Mouse (Mus musculus) neural tube, embryonic 15.5 days (tissue): ENCODE data around the gene Zswim7. TPM values are rescaled to one million over a fixed set of nuclear protein-coding genes. Genes with fewer than 3 reads are reported as not detected.

ENCODE experiments used
- ATAC-seq: fragments of 200-750 bp; cut with Nextera tagmentation; 2 replicates; pipeline ENCODE4 v1.8.0; 2017; ENCODE audit warnings: mild to moderate bottlenecking, moderate TSS enrichment, moderate library complexity; ENCODE audit not compliant: low FRiP score
- H3K27ac ChIP-seq: fragments of 300-500 bp; sonication (generic); replicated peaks from 2 replicates; pipeline ENCODE4 v1.5.1; 2015; ENCODE audit warnings: mild to moderate bottlenecking, inconsistent platforms
- H3K27me3 ChIP-seq: fragments of 300-500 bp; sonication (generic); replicated peaks from 2 replicates; pipeline ENCODE4 v1.6.1; 2015; ENCODE audit warnings: inconsistent platforms
- H3K36me3 ChIP-seq: fragments of 300-500 bp; sonication (generic); 2 replicates; pipeline ENCODE4 v1.6.1; 2015; ENCODE audit warnings: inconsistent platforms
- H3K4me1 ChIP-seq: fragments of 300-500 bp; sonication (generic); 2 replicates; pipeline ENCODE4 v1.6.1; 2015; ENCODE audit warnings: inconsistent platforms
- H3K4me2 ChIP-seq: fragments of 300-500 bp; sonication (generic); 2 replicates; pipeline ENCODE4 v1.6.1; 2015; ENCODE audit warnings: inconsistent platforms, mild to moderate bottlenecking, moderate library complexity
- H3K4me3 ChIP-seq: fragments of 300-500 bp; sonication (generic); replicated peaks from 2 replicates; pipeline ENCODE4 v1.5.1; 2015; ENCODE audit warnings: mild to moderate bottlenecking, inconsistent platforms
- H3K9ac ChIP-seq: fragments of 300-500 bp; sonication (generic); replicated peaks from 2 replicates; pipeline ENCODE4 v1.6.1; 2015; ENCODE audit warnings: mild to moderate bottlenecking, inconsistent platforms
- H3K9me3 ChIP-seq: fragments of 300-500 bp; sonication (generic); replicated peaks from 2 replicates; pipeline ENCODE4 v1.6.1; 2016; ENCODE audit warnings: inconsistent platforms
- WGBS: fragments of 180-500 bp; shearing (Covaris S2); methylation state at CpG from one replicate; pipeline ENCODE4 v1.1.7; 2015; ENCODE audit warnings: mixed read lengths; 5-methylcytosine and 5-hydroxymethylcytosine counted together
- polyA plus RNA-seq: library from polyadenylated mRNA; unstranded; fragments of >200 nt; fragmentation: Nextera tagmentation; extraction: Ambion mirVana; gene quantifications from 2 replicates; pipeline ENCODE4 v1.2.1, GENCODE M21; 2015

The Zswim7 gene
- polyA plus RNA-seq, 1 experiment from 2014 or later, result 19.4 TPM

DNA sequence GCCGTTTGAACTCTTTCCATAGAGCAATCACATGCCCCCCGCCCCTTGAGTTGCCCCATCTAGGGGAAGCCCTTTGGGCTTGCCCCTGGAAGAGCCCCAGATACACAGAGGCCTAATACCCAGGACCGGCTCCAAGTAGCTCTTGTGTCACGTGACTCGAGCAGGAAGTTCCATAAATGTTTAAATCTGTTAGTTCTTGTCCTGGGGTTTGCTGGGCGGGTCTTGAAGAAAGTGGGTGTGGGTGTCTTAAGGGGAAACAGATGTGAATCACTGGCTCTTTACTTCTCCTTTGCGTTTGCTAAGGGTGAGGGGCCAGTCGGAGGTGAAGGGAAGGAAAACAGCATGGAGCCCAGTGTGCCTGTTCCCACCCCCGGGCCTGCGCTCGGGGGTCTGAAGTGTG, 30.1 kb downstream of the Zswim7 start:
- H3K4me2 ChIP-seq, result peak overlapping the region; percentile 100
- H3K4me1 ChIP-seq, result peaks cover 20% of the 10 kb centered on the region
- 74% methylated on average over 11 of the region's 11 CpGs for WGBS
- H3K36me3 ChIP-seq, result no peaks in the 10 kb centered on the region
- no peak overlapping the region for H3K4me3 ChIP-seq
- peaks cover 29% of the 10 kb centered on the region for H3K27me3 ChIP-seq
- H3K9me3 ChIP-seq, result no peaks in the 10 kb centered on the region
- no peak for ATAC-seq
- no peak overlapping the region for H3K9ac ChIP-seq
- no peak overlapping the region for H3K27ac ChIP-seq

DNA sequence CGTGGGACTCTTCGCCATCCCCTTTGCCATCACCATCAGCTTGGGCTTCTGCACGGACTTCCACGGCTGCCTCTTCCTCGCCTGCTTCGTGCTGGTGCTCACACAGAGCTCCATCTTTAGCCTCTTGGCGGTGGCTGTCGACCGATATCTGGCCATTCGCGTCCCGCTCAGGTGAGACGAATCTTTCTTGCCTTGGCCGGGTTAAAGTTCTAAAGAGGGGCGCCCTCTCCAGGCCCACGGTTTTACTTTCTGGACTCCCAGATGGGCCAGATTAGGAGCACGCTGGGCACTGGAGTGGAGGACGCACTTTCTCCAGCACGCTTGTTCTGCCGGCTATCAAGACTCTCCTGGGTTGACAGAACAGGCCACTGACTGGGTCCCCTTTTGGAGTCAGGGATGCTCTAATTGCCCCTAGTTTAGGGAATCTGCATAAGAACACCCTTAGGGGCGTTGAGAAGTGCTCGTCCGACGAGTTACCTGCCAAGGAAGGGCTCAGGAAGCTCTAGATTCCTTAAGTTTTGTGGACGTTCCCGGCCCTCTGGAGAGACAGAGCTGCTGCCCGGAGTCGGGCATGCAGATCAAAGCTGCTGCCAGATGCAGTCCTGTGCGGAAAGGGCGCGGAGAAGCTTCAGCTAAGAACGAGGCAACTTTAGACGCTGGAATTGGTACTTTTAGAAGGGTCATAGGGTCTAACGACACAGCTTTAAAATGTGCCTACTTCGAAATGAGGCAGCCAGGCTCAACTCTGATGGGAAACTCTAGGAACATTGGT, 31.7 kb downstream of the Zswim7 start:
- Histone ChIP-seq H3K4me3 (peak overlapping the region; percentile 76), H3K4me2 (peak overlapping the region; percentile 100), H3K27ac (0 out of 2 replicates have a peak overlapping the region, but pooled peaks have one; percentile 56), H3K9me3 (no peaks in the 10 kb centered on the region), H3K27me3 (peaks cover 29% of the 10 kb centered on the region), H3K4me1 (peaks cover 20% of the 10 kb centered on the region), H3K36me3 (no peaks in the 10 kb centered on the region), H3K9ac (peak overlapping the region; percentile 63)
- 1% methylated on average over 35 of the region's 35 CpGs for WGBS
- peak; percentile 49; the same call in 1 of the 2 replicates for ATAC-seq

DNA sequence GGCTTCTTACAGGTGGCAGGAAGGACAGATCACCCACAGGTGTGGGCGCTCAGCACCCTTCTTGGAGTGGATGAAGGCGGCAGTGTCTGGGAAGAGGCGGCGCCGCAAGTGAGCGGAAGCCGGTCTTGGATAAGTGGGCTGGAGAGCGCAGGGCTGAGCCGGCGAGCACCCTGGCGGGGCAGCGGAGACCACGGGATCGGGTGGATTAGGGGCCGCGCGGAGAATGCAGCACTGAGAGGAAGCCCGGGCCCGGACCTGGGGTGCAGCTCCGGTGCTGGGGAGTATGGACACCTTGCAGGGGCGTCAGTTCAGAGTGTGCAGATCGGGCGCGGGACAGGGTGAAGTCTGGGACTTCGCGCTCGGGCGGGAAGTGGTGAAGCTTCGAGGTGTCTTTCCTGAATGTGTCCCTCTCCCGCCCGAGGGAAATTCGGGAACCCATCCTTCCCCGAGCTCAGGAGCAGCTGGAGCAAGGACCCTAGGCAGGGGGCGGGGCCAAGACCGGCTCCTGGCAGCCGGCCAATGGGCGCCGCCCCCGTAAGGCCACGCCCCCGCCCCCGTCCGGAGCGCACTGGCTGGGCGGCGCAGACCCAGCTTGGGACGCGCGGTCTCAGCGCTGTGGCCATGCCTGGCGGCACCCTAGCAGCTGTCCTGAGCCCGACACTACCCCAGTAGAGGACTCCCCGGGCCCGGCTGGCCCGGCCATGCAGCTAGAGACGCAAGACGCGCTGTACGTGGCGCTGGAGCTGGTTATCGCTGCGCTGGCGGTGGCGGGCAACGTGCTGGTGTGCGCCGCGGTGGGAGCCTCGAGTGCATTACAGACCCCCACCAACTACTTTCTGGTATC, 32.6 kb downstream of the Zswim7 start, which contains the start of gene Adora2b:
Adora2b (plus strand) TSS at position 584 of the 844 bp plus-strand sequence.
- under 1% methylated on average over 69 of the region's 69 CpGs for WGBS
- H3K4me1 ChIP-seq, result peaks cover 20% of the 10 kb centered on the region

DNA sequence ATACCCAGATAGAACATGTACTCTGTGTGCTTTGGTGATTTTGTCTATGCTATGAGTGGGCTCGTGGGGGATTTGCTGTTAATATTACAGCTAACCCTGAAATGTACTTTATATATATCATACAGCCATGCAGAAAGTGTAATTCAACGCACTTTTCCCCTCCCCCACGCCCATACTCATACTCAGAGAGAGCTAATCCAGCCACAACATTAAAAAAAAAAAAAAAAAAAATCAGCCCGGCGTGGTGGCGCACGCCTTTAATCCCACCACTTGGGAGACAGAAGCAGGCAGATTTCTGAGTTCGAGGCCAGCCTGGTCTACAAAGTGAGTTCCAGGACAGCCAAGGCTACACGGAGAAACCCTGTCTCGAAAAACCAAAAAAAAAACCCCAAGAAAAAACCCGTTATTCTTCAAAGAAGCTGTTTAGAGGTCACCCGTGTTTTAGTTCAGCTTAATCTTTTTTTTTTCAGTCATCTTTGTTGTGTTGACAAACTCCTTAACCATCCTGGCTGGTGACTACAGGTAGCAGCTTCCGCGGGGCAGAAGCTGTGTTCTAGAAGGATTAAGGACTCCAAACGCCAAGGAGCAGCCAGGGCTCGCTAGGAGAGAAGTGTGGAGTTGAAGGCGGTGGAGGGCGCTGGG, 33.3 kb downstream of the Zswim7 start:
- Histone ChIP-seq H3K9ac (peak overlapping the region; percentile 63), H3K27me3 (peaks cover 29% of the 10 kb centered on the region), H3K9me3 (no peaks in the 10 kb centered on the region), H3K4me2 (peak overlapping the region; percentile 100), H3K4me3 (peak overlapping the region; percentile 76), H3K36me3 (no peaks in the 10 kb centered on the region), H3K27ac (no peak overlapping the region), H3K4me1 (peaks cover 20% of the 10 kb centered on the region)
- 36% methylated on average over 18 of the region's 18 CpGs for WGBS
- ATAC-seq, result no peak

More for the DNA sequence above, 32.6 kb downstream of the Zswim7 start, which contains the start of gene Adora2b:
- H3K4me2 ChIP-seq, result peak within 1 kb of the TSS; percentile 100
- H3K36me3 ChIP-seq, result no peaks in the 10 kb centered on the region
- ATAC-seq, result peak; percentile 87
- H3K9me3 ChIP-seq, result no peaks in the 10 kb centered on the region
- H3K27ac ChIP-seq, result 0 out of 2 replicates have a peak within 1 kb of the TSS, but pooled peaks have one; percentile 56
- H3K27me3 ChIP-seq, result peaks cover 29% of the 10 kb centered on the region
- peak within 1 kb of the TSS; percentile 63 for H3K9ac ChIP-seq
- H3K4me3 ChIP-seq, result peak within 1 kb of the TSS; percentile 76

- no peak overlapping the region for H3K9ac ChIP-seq
- peaks cover 14% of the 10 kb centered on the region for H3K4me1 ChIP-seq
- no peak overlapping the region for H3K4me3 ChIP-seq
- H3K36me3 ChIP-seq, result no peaks in the 10 kb centered on the region
- H3K27ac ChIP-seq, result no peak overlapping the region
- no peak for ATAC-seq
- no peak overlapping the region for H3K4me2 ChIP-seq
- no peaks in the 10 kb centered on the region for H3K9me3 ChIP-seq
- WGBS, result 84% methylated on average over 4 of the region's 4 CpGs
- peaks cover 11% of the 10 kb centered on the region for H3K27me3 ChIP-seq
Observed at GRCm38 (mm10) chr11:62244471-62244870, 36.7 kb downstream of the Zswim7 start.

- WGBS, result 89% methylated on average over 8 of the region's 8 CpGs
- no peak overlapping the region for H3K4me2 ChIP-seq
- no peak for ATAC-seq
- H3K27ac ChIP-seq, result no peak overlapping the region
- peaks cover 8% of the 10 kb centered on the region for H3K4me1 ChIP-seq
- H3K36me3 ChIP-seq, result no peaks in the 10 kb centered on the region
- H3K27me3 ChIP-seq, result peaks cover 6% of the 10 kb centered on the region
- H3K9me3 ChIP-seq, result no peaks in the 10 kb centered on the region
- H3K4me3 ChIP-seq, result no peak overlapping the region
- H3K9ac ChIP-seq, result no peak overlapping the region
Observed at GRCm38 (mm10) chr11:62243871-62244270, 37.3 kb downstream of the Zswim7 start.

- no peak for ATAC-seq
- H3K9me3 ChIP-seq, result no peaks in the 10 kb centered on the region
- no peak overlapping the region for H3K4me2 ChIP-seq
- no peaks in the 10 kb centered on the region for H3K36me3 ChIP-seq
- no peaks in the 10 kb centered on the region for H3K27me3 ChIP-seq
- H3K4me1 ChIP-seq, result no peaks in the 10 kb centered on the region
- H3K4me3 ChIP-seq, result no peak overlapping the region
- WGBS, result 81% methylated on average over 12 of the region's 12 CpGs
- no peak overlapping the region for H3K27ac ChIP-seq
- no peak overlapping the region for H3K9ac ChIP-seq
Observed at GRCm38 (mm10) chr11:62240631-62241261, 40.4 kb downstream of the Zswim7 start.

DNA sequence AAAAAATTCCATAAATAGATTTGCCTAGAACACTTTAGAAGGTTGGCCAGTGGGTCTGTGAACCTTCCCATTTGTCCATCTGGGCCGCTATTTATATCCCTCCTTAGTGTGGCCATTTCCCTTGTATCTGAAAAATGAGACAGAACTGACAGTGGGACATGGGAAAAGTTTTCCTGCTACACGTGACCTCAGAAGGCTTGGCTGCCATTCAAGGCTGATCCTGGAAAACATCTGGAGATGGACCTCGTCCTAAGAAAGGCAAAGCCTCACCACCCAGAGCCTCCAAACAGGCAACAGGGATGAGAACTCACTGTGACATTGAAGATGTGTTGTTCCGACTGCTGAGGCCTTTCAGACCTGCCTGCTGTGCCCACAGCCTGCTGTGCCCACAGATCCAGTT, 56.4 kb downstream of the Zswim7 start:
- 81% methylated on average over 4 of the region's 4 CpGs for WGBS
- no peak overlapping the region for H3K9ac ChIP-seq

GRCm38 (mm10) chr11:62223962-62224361, 57.2 kb downstream of the Zswim7 start:
- no peak for ATAC-seq
- Histone ChIP-seq H3K27me3 (no peaks in the 10 kb centered on the region), H3K27ac (no peak overlapping the region), H3K4me2 (no peak overlapping the region), H3K9ac (no peak overlapping the region), H3K4me3 (no peak overlapping the region), H3K36me3 (no peaks in the 10 kb centered on the region), H3K4me1 (no peaks in the 10 kb centered on the region), H3K9me3 (no peaks in the 10 kb centered on the region)
- 96% methylated on average over 7 of the region's 7 CpGs for WGBS

More for the DNA sequence above, 56.4 kb downstream of the Zswim7 start:
- H3K27ac ChIP-seq, result no peak overlapping the region
- no peaks in the 10 kb centered on the region for H3K36me3 ChIP-seq
- ATAC-seq, result no peak
- no peaks in the 10 kb centered on the region for H3K9me3 ChIP-seq
- H3K4me1 ChIP-seq, result no peaks in the 10 kb centered on the region
- no peak overlapping the region for H3K4me2 ChIP-seq
- no peaks in the 10 kb centered on the region for H3K27me3 ChIP-seq
- no peak overlapping the region for H3K4me3 ChIP-seq

DNA sequence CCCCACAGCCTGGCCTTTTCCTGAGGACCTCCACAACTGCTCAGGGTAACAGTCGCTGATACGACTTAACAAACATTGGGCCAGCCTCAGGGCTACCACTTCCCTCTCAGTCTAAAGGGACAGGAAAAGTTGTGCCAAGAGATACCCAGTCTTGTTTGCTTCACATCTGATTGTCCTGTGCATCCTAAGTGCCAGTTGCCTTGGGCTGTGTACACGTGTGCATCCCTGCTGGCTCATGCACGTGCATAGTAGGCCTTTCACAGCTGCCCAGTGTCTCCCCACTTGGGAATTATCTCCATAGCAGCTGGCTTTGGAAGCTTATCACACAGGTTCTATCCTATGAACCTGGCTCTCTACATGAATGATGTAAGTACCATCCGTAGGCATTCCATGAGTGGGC, 57.8 kb downstream of the Zswim7 start:
- 92% methylated on average over 5 of the region's 5 CpGs for WGBS
- ATAC-seq, result no peak

More for the DNA sequence above, 57.8 kb downstream of the Zswim7 start:
- Histone ChIP-seq H3K36me3 (no peaks in the 10 kb centered on the region), H3K27ac (no peak overlapping the region), H3K4me2 (no peak overlapping the region), H3K4me1 (no peaks in the 10 kb centered on the region), H3K4me3 (no peak overlapping the region), H3K9ac (no peak overlapping the region), H3K9me3 (no peaks in the 10 kb centered on the region), H3K27me3 (no peaks in the 10 kb centered on the region)
